Mouse (Mus musculus): ENCODE data around the gene Inpp4b. TPM values are rescaled to one million over a fixed set of nuclear protein-coding genes. Genes with fewer than 3 reads are reported as not detected.

Inpp4b gene
- 1.5 and 1.9 TPM in 2 replicates for polyA plus RNA-seq (2015; fragmentation: Nextera tagmentation; extraction: Ambion mirVana)

DNA sequence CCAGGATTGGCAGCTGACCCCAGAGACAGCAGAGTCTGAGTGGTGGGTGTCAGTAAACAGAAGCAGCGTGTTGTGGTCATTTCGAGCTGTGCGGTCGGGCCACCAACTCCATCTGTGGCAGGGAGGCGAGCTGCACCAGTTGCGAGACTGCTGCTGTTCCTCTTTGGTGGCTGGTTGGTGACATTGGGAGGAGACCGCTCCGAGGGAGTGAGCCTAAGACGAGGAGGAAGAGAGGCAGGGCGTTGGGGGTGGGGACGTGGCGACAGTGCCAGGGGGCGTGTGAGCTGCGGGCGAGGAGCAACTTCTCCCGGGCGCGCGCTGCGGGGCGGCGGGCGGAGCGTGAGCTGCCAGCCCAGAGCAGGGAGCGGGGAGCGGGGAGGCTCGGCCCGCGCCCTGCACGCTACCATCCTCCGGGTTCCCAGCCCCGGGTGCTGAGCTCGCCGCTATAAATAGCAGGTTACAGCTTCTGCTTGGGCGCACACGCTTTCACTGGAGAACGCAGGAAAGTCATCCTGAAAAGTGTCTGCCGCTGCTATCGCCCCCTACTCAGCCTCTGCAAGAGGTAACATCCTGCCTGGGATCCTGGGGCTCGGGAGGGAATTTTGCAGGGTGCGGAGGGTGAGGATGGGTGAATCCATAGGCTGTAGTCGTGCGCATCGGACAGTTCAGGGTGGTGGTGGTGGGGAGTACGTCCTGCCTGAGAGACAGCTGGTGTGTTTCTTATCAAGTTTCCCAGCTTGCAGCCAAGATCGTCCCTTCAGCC lies at the start of gene Inpp4b:
Gene Inpp4b (plus strand): TSS at position 321 of the 763 bp plus-strand sequence.

Data from urinary bladder, postnatal 0 days (tissue).